Mouse (Mus musculus) gastrocnemius, postnatal 4 days (tissue): ENCODE data around the gene Prf1. TPM values are rescaled to one million over a fixed set of nuclear protein-coding genes. Genes with fewer than 3 reads are reported as not detected.
A peak's percentile ranks its signal among the peaks of the same experiment; 100 is the strongest.

Experiments used
- DNase-seq, 2 experiments: peaks; one replicate each; pipeline ENCODE4 v3.0.0; 2021 to 2022; ENCODE audit warnings: low spot score in 2 of 2, mixed read lengths in 2 of 2
- long read RNA-seq, 2 experiments: library from polyadenylated mRNA; stranded (forward); transcript quantifications; one replicate each; pipeline ENCODE4 v2.0.0; 2021
- total RNA-seq, 2 experiments: library from RNA; stranded (reverse); gene quantifications; 2 replicates each; pipeline ENCODE4 v1.2.3; 2021

Gene Prf1
- total RNA-seq = not detected
- long read RNA-seq, experiment 1 = 0 reads
- long read RNA-seq, experiment 2, partial matches to known transcripts = 0 of 1 reads
- long read RNA-seq, experiment 2, other reads (novel, unspliced or antisense) = 1 of 1 reads

- peak in 1 of 2 experiments; percentile 10 for DNase-seq
Observed at GRCm38 (mm10) chr10:61297477-61297876, at the start of gene Prf1. Gene Prf1 (plus strand): TSS chr10:61297833.

GRCm38 (mm10) chr10:61248596-61249114 lies 49.0 kb upstream of the Prf1 start:
- no peak for DNase-seq

- no peak for DNase-seq
Observed at GRCm38 (mm10) chr10:61249951-61250350, 47.7 kb upstream of the Prf1 start.

- peak in 1 of 2 experiments; percentile 44 for DNase-seq
Observed at GRCm38 (mm10) chr10:61254761-61255160, 42.9 kb upstream of the Prf1 start.

GRCm38 (mm10) chr10:61255190-61255589 lies 42.4 kb upstream of the Prf1 start:
- DNase-seq = no peak

- DNase-seq = no peak
Observed at GRCm38 (mm10) chr10:61256665-61257064, 41.0 kb upstream of the Prf1 start.

GRCm38 (mm10) chr10:61258131-61258530 lies 39.5 kb upstream of the Prf1 start:
- no peak for DNase-seq

GRCm38 (mm10) chr10:61261229-61262156 lies 36.1 kb upstream of the Prf1 start:
- DNase-seq = no peak

GRCm38 (mm10) chr10:61263606-61264005 lies 34.0 kb upstream of the Prf1 start:
- DNase-seq = no peak

GRCm38 (mm10) chr10:61267378-61267777 lies 30.3 kb upstream of the Prf1 start:
- DNase-seq = no peak

- peak in 1 of 2 experiments; percentile 40 for DNase-seq
Observed at GRCm38 (mm10) chr10:61272089-61272626, 25.5 kb upstream of the Prf1 start.

GRCm38 (mm10) chr10:61272631-61273030 lies 25.0 kb upstream of the Prf1 start:
- DNase-seq = no peak

- peak; percentile 52 to 70 for DNase-seq
Observed at GRCm38 (mm10) chr10:61273081-61273843, 24.4 kb upstream of the Prf1 start, which contains the start of gene Adamts14. Gene Adamts14 (minus strand): TSS chr10:61273438.

GRCm38 (mm10) chr10:61273844-61274215 lies 23.8 kb upstream of the Prf1 start:
- peak in 1 of 2 experiments; percentile 50 for DNase-seq

GRCm38 (mm10) chr10:61274532-61274931 lies 23.1 kb upstream of the Prf1 start:
- no peak for DNase-seq

- no peak for DNase-seq
Observed at GRCm38 (mm10) chr10:61275669-61276110, 21.9 kb upstream of the Prf1 start.

- DNase-seq = no peak
Observed at GRCm38 (mm10) chr10:61277051-61277450, 20.6 kb upstream of the Prf1 start.

GRCm38 (mm10) chr10:61277918-61278674 lies 19.5 kb upstream of the Prf1 start:
- peak; percentile 40 to 76 for DNase-seq

GRCm38 (mm10) chr10:61281115-61281514 lies 16.5 kb upstream of the Prf1 start:
- peak in 1 of 2 experiments; percentile 7 for DNase-seq

GRCm38 (mm10) chr10:61284309-61284708 lies 13.3 kb upstream of the Prf1 start:
- DNase-seq = no peak
